Mouse (Mus musculus) E14TG2a.4 (cell line): ENCODE measurements around the gene Gpr35.

Source experiments
- CTCF ChIP-seq: conservative IDR thresholded peaks from 2 replicates; pipeline ENCODE4 v1.5.1; 2014; ENCODE audit warnings: low read length
- NANOG ChIP-seq: IDR thresholded peaks from 2 replicates; pipeline ENCODE4 v1.6.1; 2014; ENCODE audit warnings: borderline replicate concordance, low read length, mixed read lengths
- POU5F1 ChIP-seq: IDR thresholded peaks from 2 replicates; pipeline ENCODE4 v1.6.1; 2014; ENCODE audit warnings: low read length, borderline replicate concordance

GRCm38 (mm10) chr1:92902786-92903185, 47.9 kb upstream of the Gpr35 start, which contains the start of gene Ankmy1:
- TF ChIP-seq CTCF (no peak), POU5F1 (no peak), NANOG (no peak)
